Mouse (Mus musculus) gastrocnemius, postnatal 4 days (tissue): Measurements from ENCODE around the gene Cdc26. TPM values are rescaled to one million over a fixed set of nuclear protein-coding genes. Genes with fewer than 3 reads are reported as not detected.

Source experiments
- DNase-seq, 2 experiments: peaks; one replicate each; pipeline ENCODE4 v3.0.0; 2021 to 2022; ENCODE audit warnings: low spot score in 2 of 2, mixed read lengths in 2 of 2
- long read RNA-seq, 2 experiments: library from polyadenylated mRNA; stranded (forward); transcript quantifications; one replicate each; pipeline ENCODE4 v2.0.0; 2021
- total RNA-seq, 2 experiments: library from RNA; stranded (reverse); gene quantifications; 2 replicates each; pipeline ENCODE4 v1.2.3; 2021

Cdc26 gene
- 10 to 100 TPM; 71.3 to 78.6 TPM for total RNA-seq
- long read RNA-seq, experiment 1, transcript Cdc26-202 (3 exons, 654 nt) = minor isoform, 15 of 74 reads
- long read RNA-seq, experiment 1, transcript Cdc26-201 (4 exons, 819 nt) = major isoform, 49 of 74 reads
- long read RNA-seq, experiment 1, partial matches to known transcripts = 3 of 74 reads
- long read RNA-seq, experiment 1, other reads (novel, unspliced or antisense) = 7 of 74 reads
- long read RNA-seq, experiment 2, full-length matches to known transcripts = 74 of 78 reads
- long read RNA-seq, experiment 2, partial matches to known transcripts = 2 of 78 reads
- long read RNA-seq, experiment 2, other reads (novel, unspliced or antisense) = 2 of 78 reads

- DNase-seq = peak; percentile 85 to 97
Observed at GRCm38 (mm10) chr4:62408601-62409282, at the start of gene Cdc26, which contains the start of gene Prpf4. Gene Cdc26 (minus strand): TSS chr4:62408642. Gene Prpf4 (plus strand): TSS chr4:62408797.

GRCm38 (mm10) chr4:62454995-62455394 is 46.6 kb upstream of the Cdc26 start:
- peak in 1 of 2 experiments; percentile 31 for DNase-seq

GRCm38 (mm10) chr4:62440986-62441385 is 32.5 kb upstream of the Cdc26 start:
- DNase-seq = no peak

GRCm38 (mm10) chr4:62440544-62440943 is 32.1 kb upstream of the Cdc26 start:
- no peak for DNase-seq

GRCm38 (mm10) chr4:62439793-62440192 is 31.4 kb upstream of the Cdc26 start:
- DNase-seq = no peak

- no peak for DNase-seq
Observed at GRCm38 (mm10) chr4:62437871-62438270, 29.4 kb upstream of the Cdc26 start.

GRCm38 (mm10) chr4:62437256-62437778 is 28.9 kb upstream of the Cdc26 start:
- no peak for DNase-seq

GRCm38 (mm10) chr4:62435081-62435480 is 26.6 kb upstream of the Cdc26 start, which contains the start of gene Rnf183:
Gene Rnf183 (minus strand): TSS chr4:62435252.
- no peak for DNase-seq

GRCm38 (mm10) chr4:62433939-62434870 is 25.8 kb upstream of the Cdc26 start:
- DNase-seq = no peak

- DNase-seq = no peak
Observed at GRCm38 (mm10) chr4:62431522-62431921, 23.1 kb upstream of the Cdc26 start.

- no peak for DNase-seq
Observed at GRCm38 (mm10) chr4:62430678-62431077, 22.2 kb upstream of the Cdc26 start.

GRCm38 (mm10) chr4:62429616-62430015 is 21.2 kb upstream of the Cdc26 start:
- no peak for DNase-seq

- DNase-seq = no peak
Observed at GRCm38 (mm10) chr4:62427978-62428758, 19.7 kb upstream of the Cdc26 start.

- DNase-seq = no peak
Observed at GRCm38 (mm10) chr4:62425891-62426290, 17.4 kb upstream of the Cdc26 start.

GRCm38 (mm10) chr4:62419091-62419490 is 10.6 kb upstream of the Cdc26 start:
- no peak for DNase-seq

- DNase-seq = no peak
Observed at GRCm38 (mm10) chr4:62418448-62418847, 10.0 kb upstream of the Cdc26 start.

GRCm38 (mm10) chr4:62411606-62412005 is 3.2 kb upstream of the Cdc26 start:
- DNase-seq = no peak

GRCm38 (mm10) chr4:62410325-62410724 is 1.9 kb upstream of the Cdc26 start:
- no peak for DNase-seq

GRCm38 (mm10) chr4:62409615-62410014 is 1.2 kb upstream of the Cdc26 start:
- no peak for DNase-seq
